Mouse (Mus musculus) T-helper 17 cell (primary cell): ENCODE results near the gene Gm20388.
"Not testable (repeated sequence)": the region's sequence is repeated elsewhere in the genome, so short reads cannot be mapped to it uniquely, and the experiment has no call there.

Experiments used
- in situ Hi-C, 2 experiments: fragments of 300-600 bp; cut with MboI, MseI; formaldehyde crosslinking; loops; 1 replicate in 1 of 2; 2 replicates in 1 of 2; pipeline ENCODE4 v1.15.1; 2025; ENCODE audit warnings: high pct_unique_total_duplicates in 2 of 2

Gene Gm20388

GRCm38 (mm10) chr8:123247748-123248147 is 3337.1 kb downstream of the Gm20388 start:
- in situ Hi-C loops, result no loop called here

GRCm38 (mm10) chr8:123248596-123248995 is 3338.0 kb downstream of the Gm20388 start:
- in situ Hi-C loops, result no loop called here

GRCm38 (mm10) chr8:123250940-123251339 is 3340.3 kb downstream of the Gm20388 start:
- in situ Hi-C loops, result no loop called here

- in situ Hi-C loops, result no loop called here
Observed at GRCm38 (mm10) chr8:123252925-123253324, 3342.3 kb downstream of the Gm20388 start.

- in situ Hi-C loops, result no loop called here
Observed at GRCm38 (mm10) chr8:123253451-123254098, 3342.9 kb downstream of the Gm20388 start.

- in situ Hi-C loops, result no loop called here
Observed at GRCm38 (mm10) chr8:123254099-123254885, 3343.7 kb downstream of the Gm20388 start, which contains the start of the genes Zfp276 and Vps9d1. Gene Zfp276, plus strand, starts transcription at chr8:123254195. Gene Vps9d1, minus strand, starts transcription at chr8:123254348.

GRCm38 (mm10) chr8:123255170-123255569 is 3344.5 kb downstream of the Gm20388 start:
- in situ Hi-C loops, result no loop called here

GRCm38 (mm10) chr8:123257114-123257513 is 3346.5 kb downstream of the Gm20388 start:
- in situ Hi-C loops, result no loop called here

- in situ Hi-C loops, result not testable (repeated sequence)
Observed at GRCm38 (mm10) chr8:123257593-123257992, 3347.0 kb downstream of the Gm20388 start.

GRCm38 (mm10) chr8:123267926-123268656 is 3357.4 kb downstream of the Gm20388 start:
- in situ Hi-C loops, result no loop called here

- in situ Hi-C loops, result no loop called here
Observed at GRCm38 (mm10) chr8:123271147-123271546, 3360.5 kb downstream of the Gm20388 start.

GRCm38 (mm10) chr8:123271901-123272300 is 3361.3 kb downstream of the Gm20388 start:
- in situ Hi-C loops, result no loop called here

- in situ Hi-C loops, result no loop called here
Observed at GRCm38 (mm10) chr8:123274447-123274846, 3363.8 kb downstream of the Gm20388 start.

GRCm38 (mm10) chr8:123275096-123275495 is 3364.5 kb downstream of the Gm20388 start:
- in situ Hi-C loops, result no loop called here

GRCm38 (mm10) chr8:123278445-123278844 is 3367.8 kb downstream of the Gm20388 start:
- in situ Hi-C loops, result no loop called here

GRCm38 (mm10) chr8:123279828-123280227 is 3369.2 kb downstream of the Gm20388 start:
- in situ Hi-C loops, result no loop called here

GRCm38 (mm10) chr8:123280302-123281094 is 3369.9 kb downstream of the Gm20388 start:
- in situ Hi-C loops, result no loop called here

GRCm38 (mm10) chr8:123282994-123283393 is 3372.4 kb downstream of the Gm20388 start:
- in situ Hi-C loops, result not testable (repeated sequence)

- in situ Hi-C loops, result no loop called here
Observed at GRCm38 (mm10) chr8:123283991-123284390, 3373.3 kb downstream of the Gm20388 start.

- in situ Hi-C loops, result no loop called here
Observed at GRCm38 (mm10) chr8:123284493-123284892, 3373.9 kb downstream of the Gm20388 start.

- in situ Hi-C loops, result no loop called here
Observed at GRCm38 (mm10) chr8:123287362-123287761, 3376.7 kb downstream of the Gm20388 start.
